Mouse (Mus musculus): Measurements from ENCODE around the gene Plscr3.

GRCm38 (mm10) chr11:69853994-69854393 is 7.8 kb downstream of the Plscr3 start:
- TF ChIP-seq CTCF (IDR thresholded peaks at IDR 0.05; ENCODE audit: borderline replicate concordance, insufficient read depth, low read length) (no peak), POLR2A (IDR thresholded peaks at IDR 0.05; ENCODE audit: low read depth, low read length) (peak; percentile 35; the same call in 1 of the 2 replicates)

Measured in embryonic fibroblast, embryonic 13.5 days (primary cell).